Mouse (Mus musculus) E14TG2a.4 (cell line): Measurements from ENCODE around the gene B3galnt2.

Source experiments
- CTCF ChIP-seq: conservative IDR thresholded peaks from 2 replicates; pipeline ENCODE4 v1.5.1; 2014; ENCODE audit warnings: low read length
- POU5F1 ChIP-seq: IDR thresholded peaks from 2 replicates; pipeline ENCODE4 v1.6.1; 2014; ENCODE audit warnings: low read length, borderline replicate concordance

DNA sequence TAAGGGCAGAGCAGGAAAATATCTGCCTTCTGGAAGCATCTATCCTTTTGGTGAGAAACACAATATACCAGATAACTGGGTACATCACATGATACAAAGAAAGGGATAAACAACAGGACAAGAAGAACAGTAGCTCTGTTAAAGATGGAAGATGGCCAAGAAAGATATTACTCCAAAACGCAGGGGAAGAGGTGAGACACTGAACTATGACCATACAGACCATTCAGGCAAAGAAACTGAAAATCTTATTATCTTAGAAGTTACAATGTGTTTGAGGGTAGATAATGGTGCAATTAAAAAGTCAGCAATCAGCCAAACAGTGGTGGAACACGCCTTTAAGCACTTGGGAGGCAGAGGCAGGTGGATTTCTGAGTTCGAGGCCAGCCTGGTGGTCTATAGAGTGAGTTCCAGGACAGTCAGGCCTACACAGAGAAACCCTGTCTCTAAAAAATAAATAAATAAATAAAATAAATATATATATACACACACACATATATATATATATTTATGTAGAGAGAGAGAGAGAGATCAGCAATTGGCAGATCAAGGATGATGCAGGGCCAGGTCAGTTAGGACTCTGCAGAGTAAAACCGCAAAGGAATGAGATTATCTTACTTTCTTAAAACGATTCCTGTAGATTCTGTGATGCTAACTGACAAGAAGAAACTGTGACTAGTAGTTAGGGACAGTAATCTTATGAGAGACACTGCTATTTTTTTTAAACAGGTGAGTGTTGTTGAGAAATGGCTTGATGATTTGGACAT is 79.2 kb downstream of the B3galnt2 start:
- TF ChIP-seq CTCF (no peak), POU5F1 (no peak)
